Mouse (Mus musculus): Measurements from ENCODE around the gene Foxf1. TPM values are rescaled to one million over a fixed set of nuclear protein-coding genes. Genes with fewer than 3 reads are reported as not detected.

The Foxf1 gene
- polyA plus RNA-seq, 1 experiment from 2014 or later, result 3.3 TPM

- peak; percentile 65; the same call in 1 of the 2 replicates for ATAC-seq (replicated peaks; ENCODE audit: insufficient number of reproducible peaks, insufficient read depth, low FRiP score, low read depth)
- under 1% methylated on average over 25 of the region's 25 CpGs for WGBS
- H3K27me3 ChIP-seq, result peaks cover 75% of the 10 kb centered on the region
- H3K9ac ChIP-seq, result peak within 1 kb of the TSS; percentile 64
- peak within 1 kb of the TSS; percentile 93 for H3K27ac ChIP-seq
- peaks cover 30% of the 10 kb centered on the region for H3K4me1 ChIP-seq (replicated peaks)
- no peaks in the 10 kb centered on the region for H3K36me3 ChIP-seq
- peak within 1 kb of the TSS; percentile 89 for H3K4me2 ChIP-seq
- H3K4me3 ChIP-seq, result peak within 1 kb of the TSS; percentile 68
- H3K9me3 ChIP-seq (replicated peaks), result no peaks in the 10 kb centered on the region
Measured at GRCm38 (mm10) chr8:121115948-121116347, 31.8 kb downstream of the Foxf1 start, which contains the start of gene Foxc2. Gene Foxc2, plus strand, starts transcription at chr8:121116171.

GRCm38 (mm10) chr8:121116591-121117185 is 32.5 kb downstream of the Foxf1 start:
- H3K4me1 ChIP-seq (replicated peaks), result peaks cover 30% of the 10 kb centered on the region

GRCm38 (mm10) chr8:121117186-121117651 is 33.0 kb downstream of the Foxf1 start:
- WGBS, result under 1% methylated on average over 62 of the region's 62 CpGs

More at GRCm38 (mm10) chr8:121116591-121117185, 32.5 kb downstream of the Foxf1 start:
- ATAC-seq (replicated peaks; ENCODE audit: insufficient number of reproducible peaks, insufficient read depth, low FRiP score, low read depth), result peak; percentile 38; the same call in 1 of the 2 replicates
- Histone ChIP-seq H3K9me3 (replicated peaks) (no peaks in the 10 kb centered on the region), H3K9ac (peak overlapping the region; percentile 64), H3K4me3 (peak overlapping the region; percentile 68), H3K27ac (peak overlapping the region; percentile 93), H3K4me2 (peak overlapping the region; percentile 89), H3K27me3 (peaks cover 83% of the 10 kb centered on the region), H3K36me3 (no peaks in the 10 kb centered on the region)
- 1% methylated on average over 55 of the region's 55 CpGs for WGBS

GRCm38 (mm10) chr8:121117906-121118305 is 33.7 kb downstream of the Foxf1 start:
- Histone ChIP-seq H3K36me3 (no peaks in the 10 kb centered on the region), H3K9ac (peak overlapping the region; percentile 64), H3K27ac (peak overlapping the region; percentile 93), H3K27me3 (peaks cover 87% of the 10 kb centered on the region), H3K4me3 (peak overlapping the region; percentile 68), H3K4me1 (replicated peaks) (peaks cover 29% of the 10 kb centered on the region), H3K9me3 (replicated peaks) (no peaks in the 10 kb centered on the region), H3K4me2 (peak overlapping the region; percentile 89)
- no peak for ATAC-seq (replicated peaks; ENCODE audit: insufficient number of reproducible peaks, insufficient read depth, low FRiP score, low read depth)
- 1% methylated on average over 28 of the region's 28 CpGs for WGBS

More at GRCm38 (mm10) chr8:121117186-121117651, 33.0 kb downstream of the Foxf1 start:
- Histone ChIP-seq H3K4me3 (peak overlapping the region; percentile 68), H3K9ac (peak overlapping the region; percentile 64), H3K36me3 (no peaks in the 10 kb centered on the region), H3K27ac (peak overlapping the region; percentile 93), H3K4me2 (peak overlapping the region; percentile 89), H3K27me3 (peaks cover 86% of the 10 kb centered on the region), H3K9me3 (replicated peaks) (no peaks in the 10 kb centered on the region), H3K4me1 (replicated peaks) (peaks cover 30% of the 10 kb centered on the region)
- ATAC-seq (replicated peaks; ENCODE audit: insufficient number of reproducible peaks, insufficient read depth, low FRiP score, low read depth), result no peak

- Histone ChIP-seq H3K36me3 (no peaks in the 10 kb centered on the region), H3K27ac (no peak overlapping the region), H3K4me2 (peak overlapping the region; percentile 89), H3K27me3 (peaks cover 92% of the 10 kb centered on the region), H3K9me3 (replicated peaks) (no peaks in the 10 kb centered on the region), H3K9ac (peak overlapping the region; percentile 34; the same call in 1 of the 2 replicates), H3K4me3 (peak overlapping the region; percentile 68), H3K4me1 (replicated peaks) (peaks cover 23% of the 10 kb centered on the region)
- no peak for ATAC-seq (replicated peaks; ENCODE audit: insufficient number of reproducible peaks, insufficient read depth, low FRiP score, low read depth)
- WGBS, result 13% methylated on average over 18 of the region's 18 CpGs
Measured at GRCm38 (mm10) chr8:121118634-121119420, 34.6 kb downstream of the Foxf1 start.

- peaks cover 94% of the 10 kb centered on the region for H3K27me3 ChIP-seq
- H3K27ac ChIP-seq, result peak overlapping the region; percentile 26; the same call in 1 of the 2 replicates
- peak overlapping the region; percentile 68 for H3K4me3 ChIP-seq
- H3K4me2 ChIP-seq, result peak overlapping the region; percentile 89
- peak overlapping the region; percentile 34 for H3K9ac ChIP-seq
- no peak for ATAC-seq (replicated peaks; ENCODE audit: insufficient number of reproducible peaks, insufficient read depth, low FRiP score, low read depth)
- no peaks in the 10 kb centered on the region for H3K9me3 ChIP-seq (replicated peaks)
- no peaks in the 10 kb centered on the region for H3K36me3 ChIP-seq
- WGBS, result 27% methylated on average over 12 of the region's 12 CpGs
- peaks cover 28% of the 10 kb centered on the region for H3K4me1 ChIP-seq (replicated peaks)
Measured at GRCm38 (mm10) chr8:121119635-121120455, 35.7 kb downstream of the Foxf1 start.

GRCm38 (mm10) chr8:121120456-121121419 is 36.6 kb downstream of the Foxf1 start:
- peak overlapping the region; percentile 89 for H3K4me2 ChIP-seq
- H3K4me3 ChIP-seq, result peak overlapping the region; percentile 68
- no peaks in the 10 kb centered on the region for H3K36me3 ChIP-seq
- H3K9ac ChIP-seq, result peak overlapping the region; percentile 34; the same call in 1 of the 2 replicates
- WGBS, result 33% methylated on average over 17 of the region's 17 CpGs
- peaks cover 93% of the 10 kb centered on the region for H3K27me3 ChIP-seq
- peaks cover 33% of the 10 kb centered on the region for H3K4me1 ChIP-seq (replicated peaks)
- no peak for ATAC-seq (replicated peaks; ENCODE audit: insufficient number of reproducible peaks, insufficient read depth, low FRiP score, low read depth)
- no peaks in the 10 kb centered on the region for H3K9me3 ChIP-seq (replicated peaks)
- H3K27ac ChIP-seq, result peak overlapping the region; percentile 26; the same call in 1 of the 2 replicates

- H3K9me3 ChIP-seq (replicated peaks), result no peaks in the 10 kb centered on the region
- no peak overlapping the region for H3K27ac ChIP-seq
- H3K4me3 ChIP-seq, result no peak overlapping the region
- 42% methylated on average over 8 of the region's 8 CpGs for WGBS
- peaks cover 94% of the 10 kb centered on the region for H3K27me3 ChIP-seq
- no peak for ATAC-seq (replicated peaks; ENCODE audit: insufficient number of reproducible peaks, insufficient read depth, low FRiP score, low read depth)
- peaks cover 29% of the 10 kb centered on the region for H3K4me1 ChIP-seq (replicated peaks)
- H3K36me3 ChIP-seq, result no peaks in the 10 kb centered on the region
- no peak overlapping the region for H3K4me2 ChIP-seq
- H3K9ac ChIP-seq, result no peak overlapping the region
Measured at GRCm38 (mm10) chr8:121121704-121122103, 37.5 kb downstream of the Foxf1 start.

- H3K9ac ChIP-seq, result no peak overlapping the region
- 29% methylated on average over 7 of the region's 7 CpGs for WGBS
- H3K4me3 ChIP-seq, result no peak overlapping the region
- H3K36me3 ChIP-seq, result no peaks in the 10 kb centered on the region
- H3K4me2 ChIP-seq, result no peak overlapping the region
- no peak for ATAC-seq (replicated peaks; ENCODE audit: insufficient number of reproducible peaks, insufficient read depth, low FRiP score, low read depth)
- H3K4me1 ChIP-seq (replicated peaks), result peaks cover 24% of the 10 kb centered on the region
- no peak overlapping the region for H3K27ac ChIP-seq
- no peaks in the 10 kb centered on the region for H3K9me3 ChIP-seq (replicated peaks)
- H3K27me3 ChIP-seq, result peaks cover 94% of the 10 kb centered on the region
Measured at GRCm38 (mm10) chr8:121122368-121122767, 38.2 kb downstream of the Foxf1 start.

GRCm38 (mm10) chr8:121123113-121123512 is 38.9 kb downstream of the Foxf1 start:
- no peak overlapping the region for H3K9ac ChIP-seq
- no peak overlapping the region for H3K27ac ChIP-seq
- H3K9me3 ChIP-seq (replicated peaks), result no peaks in the 10 kb centered on the region
- no peak overlapping the region for H3K4me2 ChIP-seq
- no peak for ATAC-seq (replicated peaks; ENCODE audit: insufficient number of reproducible peaks, insufficient read depth, low FRiP score, low read depth)
- H3K27me3 ChIP-seq, result peaks cover 93% of the 10 kb centered on the region
- H3K36me3 ChIP-seq, result no peaks in the 10 kb centered on the region
- 79% methylated on average over 2 of the region's 2 CpGs for WGBS
- H3K4me3 ChIP-seq, result no peak overlapping the region
- H3K4me1 ChIP-seq (replicated peaks), result peaks cover 26% of the 10 kb centered on the region
